Mouse (Mus musculus): ENCODE results near the gene Psmb5. TPM values are rescaled to one million over a fixed set of nuclear protein-coding genes. Genes with fewer than 3 reads are reported as not detected.
A peak's percentile ranks its signal among the peaks of the same experiment; 100 is the strongest.

Psmb5 gene
- total RNA-seq, 4 experiments from 2014 or later = 177 to 185 (median 182) TPM

GRCm38 (mm10) chr14:54592319-54592934 lies 25.4 kb downstream of the Psmb5 start:
- no peak for DNase-seq (ENCODE audit: low spot score)

- no peak for DNase-seq (ENCODE audit: low spot score)
Observed at GRCm38 (mm10) chr14:54591056-54591455, 26.8 kb downstream of the Psmb5 start.

- DNase-seq (ENCODE audit: low spot score) = peak; percentile 67
Observed at GRCm38 (mm10) chr14:54583681-54584338, 34.0 kb downstream of the Psmb5 start.

GRCm38 (mm10) chr14:54582536-54582935 lies 35.3 kb downstream of the Psmb5 start:
- no peak for DNase-seq (ENCODE audit: low spot score)

GRCm38 (mm10) chr14:54579638-54580037 lies 38.2 kb downstream of the Psmb5 start:
- no peak for DNase-seq (ENCODE audit: low spot score)

GRCm38 (mm10) chr14:54578063-54578462 lies 39.8 kb downstream of the Psmb5 start:
- DNase-seq (ENCODE audit: low spot score) = no peak

- peak; percentile 92 for DNase-seq (ENCODE audit: low spot score)
Observed at GRCm38 (mm10) chr14:54577089-54577982, 40.5 kb downstream of the Psmb5 start, which contains the start of gene Ajuba. Ajuba (minus strand) TSS chr14:54577558.

GRCm38 (mm10) chr14:54576241-54577088 lies 41.4 kb downstream of the Psmb5 start:
- DNase-seq (ENCODE audit: low spot score) = no peak

- no peak for DNase-seq (ENCODE audit: low spot score)
Observed at GRCm38 (mm10) chr14:54575631-54576030, 42.2 kb downstream of the Psmb5 start.

GRCm38 (mm10) chr14:54575031-54575430 lies 42.8 kb downstream of the Psmb5 start:
- DNase-seq (ENCODE audit: low spot score) = no peak

- no peak for DNase-seq (ENCODE audit: low spot score)
Observed at GRCm38 (mm10) chr14:54574253-54574652, 43.6 kb downstream of the Psmb5 start.

GRCm38 (mm10) chr14:54572790-54573736 lies 44.8 kb downstream of the Psmb5 start:
- no peak for DNase-seq (ENCODE audit: low spot score)

- DNase-seq (ENCODE audit: low spot score) = no peak
Observed at GRCm38 (mm10) chr14:54572122-54572521, 45.7 kb downstream of the Psmb5 start.

GRCm38 (mm10) chr14:54569451-54570392 lies 48.1 kb downstream of the Psmb5 start:
- no peak for DNase-seq (ENCODE audit: low spot score)

- DNase-seq (ENCODE audit: low spot score) = peak; percentile 78
Observed at GRCm38 (mm10) chr14:54568694-54569414, 49.0 kb downstream of the Psmb5 start.
